Mouse (Mus musculus): ENCODE measurements around the gene Prkar1b.

The Prkar1b gene

GRCm38 (mm10) chr5:139061680-139062079 lies 88.1 kb downstream of the Prkar1b start:
- DNase-seq (ENCODE audit: low spot score): no peak

GRCm38 (mm10) chr5:139060460-139061051 lies 89.2 kb downstream of the Prkar1b start:
- DNase-seq (ENCODE audit: low spot score): no peak

GRCm38 (mm10) chr5:139053176-139053575 lies 96.6 kb downstream of the Prkar1b start:
- DNase-seq (ENCODE audit: low spot score): no peak

GRCm38 (mm10) chr5:139051276-139051675 lies 98.5 kb downstream of the Prkar1b start:
- no peak for DNase-seq (ENCODE audit: low spot score)

GRCm38 (mm10) chr5:139049367-139049766 lies 100.4 kb downstream of the Prkar1b start:
- no peak for DNase-seq (ENCODE audit: low spot score)

- DNase-seq (ENCODE audit: low spot score): no peak
These were observed 102.6 kb downstream of the Prkar1b start for GRCm38 (mm10) chr5:139047171-139047570.

- DNase-seq (ENCODE audit: low spot score): no peak
These were observed 103.2 kb downstream of the Prkar1b start for GRCm38 (mm10) chr5:139046636-139047035.

- no peak for DNase-seq (ENCODE audit: low spot score)
These were observed 106.3 kb downstream of the Prkar1b start for GRCm38 (mm10) chr5:139043546-139043945.

GRCm38 (mm10) chr5:139042299-139042698 lies 107.5 kb downstream of the Prkar1b start:
- no peak for DNase-seq (ENCODE audit: low spot score)

GRCm38 (mm10) chr5:139035171-139035570 lies 114.6 kb downstream of the Prkar1b start:
- no peak for DNase-seq (ENCODE audit: low spot score)

GRCm38 (mm10) chr5:139034746-139035145 lies 115.1 kb downstream of the Prkar1b start:
- DNase-seq (ENCODE audit: low spot score): no peak

GRCm38 (mm10) chr5:139033406-139034317 lies 116.1 kb downstream of the Prkar1b start:
- no peak for DNase-seq (ENCODE audit: low spot score)

GRCm38 (mm10) chr5:139027603-139028002 lies 122.2 kb downstream of the Prkar1b start:
- DNase-seq (ENCODE audit: low spot score): no peak

GRCm38 (mm10) chr5:139024351-139025105 lies 125.3 kb downstream of the Prkar1b start:
- no peak for DNase-seq (ENCODE audit: low spot score)

- no peak for DNase-seq (ENCODE audit: low spot score)
These were observed 129.2 kb downstream of the Prkar1b start for GRCm38 (mm10) chr5:139020595-139020994.

GRCm38 (mm10) chr5:139017371-139018124 lies 132.3 kb downstream of the Prkar1b start:
- no peak for DNase-seq (ENCODE audit: low spot score)

- no peak for DNase-seq (ENCODE audit: low spot score)
These were observed 134.7 kb downstream of the Prkar1b start for GRCm38 (mm10) chr5:139015097-139015496.

- no peak for DNase-seq (ENCODE audit: low spot score)
These were observed 139.2 kb downstream of the Prkar1b start for GRCm38 (mm10) chr5:139010649-139011048.

- DNase-seq (ENCODE audit: low spot score): no peak
These were observed 142.5 kb downstream of the Prkar1b start for GRCm38 (mm10) chr5:139007141-139007775.

- DNase-seq (ENCODE audit: low spot score): no peak
These were observed 145.2 kb downstream of the Prkar1b start for GRCm38 (mm10) chr5:139004588-139004987.

GRCm38 (mm10) chr5:138999716-139000115 lies 150.1 kb downstream of the Prkar1b start:
- DNase-seq (ENCODE audit: low spot score): no peak

All from spleen, adult 12 weeks (tissue).